Mouse (Mus musculus) liver, embryonic 12.5 days (tissue): ENCODE measurements at regions not wholly inside any gene's neighbourhood (a gene's known extent, or its start where the extent isn't known, plus 50 kb on each side); places are given as distances from the start of the nearest gene placed in this dataset.
A peak's percentile ranks its signal among the peaks of the same experiment; 100 is the strongest.

ENCODE experiments used
- ATAC-seq: fragments of 200-750 bp; cut with Nextera tagmentation; 2 replicates; pipeline ENCODE4 v1.8.0; 2017; ENCODE audit warnings: moderate number of reproducible peaks, mild to moderate bottlenecking, moderate library complexity
- H3K27ac ChIP-seq: fragments of 300-500 bp; sonication (generic); 2 replicates; pipeline ENCODE4 v1.5.1; 2016; ENCODE audit warnings: mild to moderate bottlenecking
- H3K27me3 ChIP-seq: fragments of 300-500 bp; sonication (generic); replicated peaks from 2 replicates; pipeline ENCODE4 v1.6.1; 2016; ENCODE audit warnings: mild to moderate bottlenecking, moderate library complexity
- H3K36me3 ChIP-seq: fragments of 300-500 bp; sonication (generic); 2 replicates; pipeline ENCODE4 v1.6.1; 2016; ENCODE audit warnings: mild to moderate bottlenecking, moderate library complexity
- H3K4me1 ChIP-seq: fragments of 300-500 bp; sonication (generic); 2 replicates; pipeline ENCODE4 v1.6.1; 2016
- H3K4me2 ChIP-seq: fragments of 300-500 bp; sonication (generic); 2 replicates; pipeline ENCODE4 v1.6.1; 2016; ENCODE audit warnings: mild to moderate bottlenecking, moderate library complexity
- H3K4me3 ChIP-seq: fragments of 300-500 bp; sonication (generic); 2 replicates; pipeline ENCODE4 v1.5.1; 2016; ENCODE audit warnings: mild to moderate bottlenecking, moderate library complexity
- H3K9ac ChIP-seq: fragments of 300-500 bp; sonication (generic); 2 replicates; pipeline ENCODE4 v1.6.1; 2016; ENCODE audit warnings: mild to moderate bottlenecking, moderate library complexity
- H3K9me3 ChIP-seq: fragments of 300-500 bp; sonication (generic); replicated peaks from 2 replicates; pipeline ENCODE4 v1.6.1; 2016; ENCODE audit warnings: mild to moderate bottlenecking, moderate library complexity
- WGBS: fragments of 180-500 bp; shearing (Covaris S2); methylation state at CpG from one replicate; pipeline ENCODE4 v1.1.7; 2016; ENCODE audit not compliant: insufficient replicate concordance; 5-methylcytosine and 5-hydroxymethylcytosine counted together

DNA sequence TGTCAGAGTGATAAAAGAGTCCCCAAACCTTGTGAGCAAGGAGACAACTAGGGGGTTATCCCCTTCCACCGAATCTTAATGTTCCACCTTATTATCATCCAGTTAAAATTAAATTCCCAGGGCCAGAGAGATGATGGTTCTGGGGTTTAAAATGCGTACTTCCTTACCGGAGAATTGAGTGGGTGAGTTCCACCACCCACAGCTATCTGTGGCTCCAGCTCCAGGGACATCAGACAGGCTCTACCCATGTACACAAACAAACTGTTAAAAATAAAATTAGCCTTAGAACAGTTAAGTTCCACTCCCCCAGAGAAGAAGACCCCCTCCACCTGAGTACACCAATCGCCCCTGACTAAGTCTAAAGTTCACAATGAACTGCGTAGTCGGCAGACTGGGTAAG is 52.0 kb upstream of the Mgat5 start:
- ATAC-seq: no peak
- no peaks in the 10 kb centered on the region for H3K4me1 ChIP-seq
- WGBS: 62% methylated on average over 6 of the region's 6 CpGs

DNA sequence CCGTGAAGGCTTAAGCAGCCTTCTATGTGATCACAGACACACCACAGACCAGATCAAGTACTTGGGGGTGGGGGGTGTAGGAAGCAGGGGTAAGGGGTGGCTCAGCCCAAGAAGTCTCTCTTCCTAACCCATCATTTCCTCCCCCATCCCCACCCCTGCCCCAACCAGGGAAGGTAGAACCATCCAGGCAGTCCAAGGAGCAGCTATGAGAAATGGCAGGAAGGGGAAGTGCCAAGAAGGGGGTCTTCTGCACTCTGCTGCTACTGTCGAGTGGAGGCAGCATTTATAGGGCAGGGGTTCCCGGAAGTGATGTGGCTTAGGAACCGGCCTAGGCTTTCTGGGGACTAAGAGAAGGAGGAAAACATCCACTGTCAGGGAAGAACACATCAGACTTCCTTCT is 69.3 kb upstream of the Mgat5 start:
- no peak overlapping the region for H3K4me2 ChIP-seq
- H3K4me3 ChIP-seq: no peak overlapping the region
- no peak overlapping the region for H3K9ac ChIP-seq
- H3K27me3 ChIP-seq: no peaks in the 10 kb centered on the region
- no peak overlapping the region for H3K27ac ChIP-seq
- ATAC-seq: no peak
- H3K36me3 ChIP-seq: no peaks in the 10 kb centered on the region
- H3K4me1 ChIP-seq: no peaks in the 10 kb centered on the region
- no peaks in the 10 kb centered on the region for H3K9me3 ChIP-seq
- 33% methylated on average over 4 of the region's 4 CpGs for WGBS

More for the DNA sequence above, 52.0 kb upstream of the Mgat5 start:
- Histone ChIP-seq H3K27ac (no peak overlapping the region), H3K4me3 (no peak overlapping the region), H3K9me3 (no peaks in the 10 kb centered on the region), H3K9ac (no peak overlapping the region), H3K4me2 (no peak overlapping the region), H3K27me3 (no peaks in the 10 kb centered on the region), H3K36me3 (no peaks in the 10 kb centered on the region)

DNA sequence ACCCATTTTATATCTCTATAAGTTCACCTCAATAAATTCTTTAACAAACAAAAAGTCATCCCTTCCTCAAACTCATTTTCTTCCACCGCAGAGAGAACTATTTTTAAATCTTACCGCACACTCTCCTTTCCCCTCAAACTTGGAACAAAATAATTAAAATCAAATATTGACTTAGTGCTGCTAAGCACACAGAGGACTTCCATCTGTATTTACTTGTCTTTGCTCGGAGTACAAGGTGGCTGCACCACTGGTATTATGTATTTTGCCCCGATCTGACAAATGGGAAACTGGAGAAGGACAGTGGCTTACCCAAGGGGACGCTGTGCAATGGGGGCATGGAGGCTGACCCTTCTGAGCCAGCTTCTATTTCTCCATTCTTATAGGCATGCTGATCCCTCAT is 72.9 kb upstream of the Mgat5 start:
- 0 out of 2 replicates have a peak, but pooled peaks cover 4% of the 10 kb centered on the region for H3K9me3 ChIP-seq
- no peaks in the 10 kb centered on the region for H3K36me3 ChIP-seq
- no peak overlapping the region for H3K27ac ChIP-seq
- H3K4me2 ChIP-seq: no peak overlapping the region
- no peak for ATAC-seq
- no peaks in the 10 kb centered on the region for H3K4me1 ChIP-seq
- no peak overlapping the region for H3K9ac ChIP-seq
- 64% methylated on average over 5 of the region's 5 CpGs for WGBS
- H3K27me3 ChIP-seq: no peaks in the 10 kb centered on the region
- no peak overlapping the region for H3K4me3 ChIP-seq

DNA sequence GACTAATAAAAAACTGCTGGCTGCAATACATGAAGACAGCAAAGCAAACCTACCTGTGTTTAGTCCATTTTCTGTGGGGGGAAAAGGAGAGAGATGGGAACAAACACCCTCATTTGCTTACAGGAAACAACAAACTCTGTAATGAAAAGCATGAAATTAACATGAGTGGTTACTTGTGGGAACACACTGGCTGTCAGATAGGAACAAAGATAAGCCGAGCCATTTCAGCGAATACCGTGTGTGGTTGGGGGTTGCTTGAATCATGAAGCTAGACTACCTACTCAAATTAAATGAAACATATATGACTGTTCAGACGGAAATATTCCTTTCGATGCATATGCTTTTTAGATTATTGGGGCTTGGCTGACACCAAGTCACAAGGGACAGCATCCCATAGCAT is 80.0 kb upstream of the Mgat5 start:
- WGBS: 75% methylated on average over 5 of the region's 5 CpGs
- no peak for ATAC-seq
- no peaks in the 10 kb centered on the region for H3K36me3 ChIP-seq
- 0 out of 2 replicates have a peak, but pooled peaks cover 4% of the 10 kb centered on the region for H3K9me3 ChIP-seq
- no peaks in the 10 kb centered on the region for H3K4me1 ChIP-seq
- H3K4me3 ChIP-seq: no peak overlapping the region
- H3K27ac ChIP-seq: no peak overlapping the region
- no peaks in the 10 kb centered on the region for H3K27me3 ChIP-seq
- H3K9ac ChIP-seq: no peak overlapping the region
- H3K4me2 ChIP-seq: no peak overlapping the region

DNA sequence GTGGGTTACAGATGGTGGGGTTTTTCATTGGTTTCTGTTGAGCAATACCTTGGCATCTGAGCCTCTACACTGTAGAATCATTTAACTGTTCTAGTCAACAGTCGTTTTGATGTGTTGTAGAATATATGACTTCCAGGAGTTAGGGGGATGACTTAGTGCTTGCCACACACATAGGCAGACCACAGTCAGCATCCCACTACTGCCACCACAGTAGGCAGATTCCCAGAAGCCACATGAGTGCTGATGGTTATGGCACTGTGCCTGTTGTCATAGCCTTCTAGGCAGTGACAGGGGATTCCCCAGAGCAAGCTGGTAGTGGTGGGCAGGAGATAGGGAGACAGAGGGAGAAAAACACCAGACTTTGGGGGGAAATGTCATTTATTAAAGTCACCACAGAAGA is 86.8 kb upstream of the Mgat5 start:
- Histone ChIP-seq H3K27me3 (no peaks in the 10 kb centered on the region), H3K27ac (no peak overlapping the region), H3K4me3 (no peak overlapping the region), H3K4me2 (no peak overlapping the region), H3K9ac (no peak overlapping the region), H3K9me3 (0 out of 2 replicates have a peak, but pooled peaks cover 6% of the 10 kb centered on the region), H3K36me3 (no peaks in the 10 kb centered on the region), H3K4me1 (no peaks in the 10 kb centered on the region)
- no peak for ATAC-seq
- WGBS: 48% methylated on average over 1 of the region's 1 CpGs

DNA sequence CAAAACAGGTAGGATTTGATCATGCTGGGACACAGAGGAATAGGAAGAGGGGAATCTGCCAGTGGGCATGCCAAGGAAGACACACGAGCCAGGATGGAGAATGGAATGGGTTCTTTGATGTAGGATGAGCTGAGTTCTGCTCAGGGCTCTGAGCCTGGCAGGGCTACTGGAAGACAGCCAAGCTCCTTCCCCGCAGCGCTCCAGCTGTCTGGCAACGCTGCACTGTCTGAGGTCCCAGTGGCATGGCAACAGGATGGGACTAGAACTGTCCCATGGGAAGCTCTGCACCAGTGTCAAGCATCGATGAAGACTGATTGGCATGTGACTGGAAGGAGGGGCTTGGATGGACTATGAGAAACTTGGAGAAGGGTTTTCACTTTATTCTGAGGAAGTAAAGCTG is 97.3 kb upstream of the Mgat5 start:
- ATAC-seq: no peak
- H3K4me1 ChIP-seq: no peaks in the 10 kb centered on the region
- no peak overlapping the region for H3K27ac ChIP-seq
- H3K36me3 ChIP-seq: no peaks in the 10 kb centered on the region
- 73% methylated on average over 5 of the region's 5 CpGs for WGBS
- no peaks in the 10 kb centered on the region for H3K27me3 ChIP-seq
- no peaks in the 10 kb centered on the region for H3K9me3 ChIP-seq
- no peak overlapping the region for H3K4me3 ChIP-seq
- no peak overlapping the region for H3K4me2 ChIP-seq
- no peak overlapping the region for H3K9ac ChIP-seq

DNA sequence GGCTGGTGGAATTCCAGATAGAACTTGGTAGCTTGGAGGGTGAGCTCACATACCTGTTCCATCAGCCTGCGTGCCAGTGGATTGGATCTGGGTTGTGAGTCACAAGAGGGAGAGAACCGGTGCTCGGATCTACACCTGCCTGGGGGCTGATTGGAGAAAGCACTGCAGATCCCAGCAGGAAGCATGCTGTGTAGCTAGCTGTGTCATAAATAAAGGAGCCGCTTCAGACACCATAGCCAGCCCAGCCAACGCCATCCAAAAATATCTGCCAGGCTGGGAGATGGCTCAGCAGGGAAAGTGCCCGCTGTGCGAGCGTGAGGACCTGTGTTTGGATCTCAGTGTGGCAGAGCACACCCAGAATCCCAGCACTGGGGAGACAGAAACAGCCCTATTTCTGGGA is 99.0 kb upstream of the Mgat5 start:
- WGBS: 71% methylated on average over 8 of the region's 8 CpGs
- Histone ChIP-seq H3K4me2 (no peak overlapping the region), H3K4me1 (no peaks in the 10 kb centered on the region), H3K9me3 (no peaks in the 10 kb centered on the region), H3K36me3 (no peaks in the 10 kb centered on the region), H3K27ac (no peak overlapping the region), H3K27me3 (no peaks in the 10 kb centered on the region), H3K9ac (no peak overlapping the region), H3K4me3 (no peak overlapping the region)
- no peak for ATAC-seq

DNA sequence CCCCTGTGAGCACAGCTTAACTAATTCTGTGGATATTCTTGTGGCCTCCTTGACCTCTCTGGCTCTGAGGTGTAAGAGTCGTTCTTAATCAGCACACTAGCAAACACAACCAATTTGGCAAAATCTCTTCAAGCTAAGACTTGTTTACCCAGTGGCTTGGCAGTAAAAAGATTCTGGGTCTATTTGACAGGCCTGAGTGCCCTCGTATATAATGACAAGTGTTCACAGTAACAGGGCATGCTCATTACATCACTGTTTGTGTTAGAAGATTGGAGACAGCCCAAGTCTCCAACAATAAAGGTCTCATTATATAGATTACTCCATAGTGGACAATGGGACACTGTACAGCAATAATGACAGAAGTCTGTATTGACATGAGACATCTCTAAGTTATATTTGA is 101.2 kb upstream of the Mgat5 start:
- Histone ChIP-seq H3K4me3 (no peak overlapping the region), H3K36me3 (no peaks in the 10 kb centered on the region), H3K9ac (no peak overlapping the region), H3K27me3 (no peaks in the 10 kb centered on the region), H3K9me3 (no peaks in the 10 kb centered on the region), H3K4me1 (no peaks in the 10 kb centered on the region), H3K27ac (no peak overlapping the region), H3K4me2 (no peak overlapping the region)
- 55% methylated on average over 2 of the region's 2 CpGs for WGBS
- ATAC-seq: no peak

DNA sequence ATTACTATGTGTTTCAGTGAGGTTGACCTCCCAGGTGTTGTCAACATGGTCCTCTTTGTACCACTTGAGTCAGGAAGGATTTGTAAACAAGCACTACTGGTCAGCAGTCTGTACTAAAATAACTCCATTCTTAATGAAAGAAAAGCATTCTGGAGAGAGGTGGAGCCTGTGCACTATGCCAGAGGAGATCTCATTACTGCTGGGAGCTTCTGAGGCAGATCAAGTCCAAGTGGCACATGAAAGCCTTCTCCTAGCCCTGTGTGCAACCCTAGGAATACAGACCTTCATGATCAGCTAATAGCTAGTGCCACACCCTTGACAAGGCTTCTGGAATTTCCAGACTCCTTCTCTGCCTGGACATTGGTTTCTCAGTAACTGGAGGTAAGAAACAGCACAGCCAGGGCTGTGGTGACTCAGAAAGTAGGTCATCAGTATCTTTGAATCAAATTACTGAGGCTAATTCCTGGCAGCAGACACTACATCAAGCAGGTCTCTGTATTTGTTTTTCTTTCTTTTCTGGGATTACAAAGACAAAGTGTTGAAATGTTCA is 105.9 kb upstream of the Mgat5 start:
- H3K27me3 ChIP-seq: no peaks in the 10 kb centered on the region
- no peak overlapping the region for H3K9ac ChIP-seq
- H3K27ac ChIP-seq: no peak overlapping the region
- no peak for ATAC-seq
- no peak overlapping the region for H3K4me2 ChIP-seq
- no peaks in the 10 kb centered on the region for H3K36me3 ChIP-seq
- H3K9me3 ChIP-seq: no peaks in the 10 kb centered on the region
- H3K4me3 ChIP-seq: no peak overlapping the region
- no peaks in the 10 kb centered on the region for H3K4me1 ChIP-seq

DNA sequence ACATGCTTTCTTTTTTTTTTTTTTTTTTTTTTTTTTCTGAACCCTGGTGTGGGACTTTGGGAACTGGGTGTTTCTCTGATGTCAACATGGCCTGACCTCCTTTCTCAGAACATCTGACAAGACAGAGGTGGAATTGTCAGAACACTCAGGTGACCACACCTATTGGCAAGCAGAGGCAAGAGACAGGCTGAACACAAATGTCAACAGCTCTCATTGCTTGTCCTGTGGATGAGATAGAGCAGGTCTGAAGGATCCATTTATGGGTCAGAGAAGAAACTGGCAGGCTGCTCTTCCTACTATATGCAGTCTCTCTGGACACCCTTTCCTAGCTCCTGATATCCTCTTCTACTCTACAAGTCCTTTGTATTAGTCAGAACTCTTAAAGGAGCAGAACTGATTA is 117.2 kb upstream of the Mgat5 start:
- no peak overlapping the region for H3K4me2 ChIP-seq
- no peak for ATAC-seq
- H3K27ac ChIP-seq: no peak overlapping the region
- no peaks in the 10 kb centered on the region for H3K4me1 ChIP-seq
- H3K36me3 ChIP-seq: no peaks in the 10 kb centered on the region
- no peaks in the 10 kb centered on the region for H3K9me3 ChIP-seq
- H3K9ac ChIP-seq: no peak overlapping the region
- no peaks in the 10 kb centered on the region for H3K27me3 ChIP-seq
- no peak overlapping the region for H3K4me3 ChIP-seq

DNA sequence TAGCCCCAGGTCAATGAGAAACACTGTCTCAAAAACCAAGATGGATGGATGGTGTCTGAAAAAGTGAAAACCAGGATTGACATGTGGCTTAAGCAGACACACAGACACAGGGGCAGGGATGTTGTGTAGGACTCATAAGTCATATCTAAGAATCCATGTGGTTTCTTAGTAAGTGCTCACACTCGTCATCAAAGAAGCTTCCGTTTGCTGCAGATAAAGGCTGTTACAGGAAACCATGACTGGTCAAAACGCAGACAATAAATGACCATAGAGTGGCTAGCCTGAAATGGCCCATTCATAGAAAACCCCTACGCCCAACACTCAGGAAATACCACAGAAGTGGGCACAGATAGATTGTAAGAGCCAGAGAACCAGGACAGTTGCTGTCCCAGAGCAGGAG is 118.8 kb upstream of the Mgat5 start:
- Histone ChIP-seq H3K27me3 (no peaks in the 10 kb centered on the region), H3K4me2 (no peak overlapping the region), H3K4me3 (no peak overlapping the region), H3K9me3 (no peaks in the 10 kb centered on the region), H3K27ac (no peak overlapping the region), H3K4me1 (no peaks in the 10 kb centered on the region), H3K36me3 (no peaks in the 10 kb centered on the region), H3K9ac (no peak overlapping the region)
- peak; percentile 40; the same call in 1 of the 2 replicates for ATAC-seq
- 17% methylated on average over 4 of the region's 4 CpGs for WGBS

DNA sequence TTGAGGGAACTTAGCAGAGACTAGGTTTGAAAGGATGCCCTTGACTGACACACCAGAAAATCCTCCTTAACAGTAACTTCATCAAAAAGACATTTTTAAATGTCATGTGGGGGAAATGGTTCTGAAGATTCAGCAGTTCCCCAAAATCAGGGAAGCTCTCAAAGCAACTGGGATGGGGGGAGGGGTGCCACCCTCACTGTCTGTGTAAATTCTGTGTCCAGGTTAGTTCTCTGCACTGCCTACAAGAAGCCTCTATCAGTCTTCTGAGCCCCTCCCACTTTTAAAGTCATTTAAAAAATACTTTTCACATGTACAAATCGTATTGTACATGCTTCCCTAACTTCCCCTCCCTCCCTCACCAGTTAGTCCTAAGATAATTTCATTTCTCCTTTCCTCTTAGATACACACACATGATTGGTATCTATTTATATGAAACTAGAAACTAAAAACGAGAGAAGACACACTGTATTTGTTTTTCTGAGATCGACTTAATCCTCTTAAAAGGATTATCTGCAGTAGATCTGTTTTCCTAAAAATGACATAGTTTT is 121.0 kb upstream of the Mgat5 start:
- Histone ChIP-seq H3K4me3 (no peak overlapping the region), H3K27ac (no peak overlapping the region), H3K36me3 (no peaks in the 10 kb centered on the region), H3K27me3 (no peaks in the 10 kb centered on the region), H3K4me2 (no peak overlapping the region), H3K9me3 (no peaks in the 10 kb centered on the region), H3K4me1 (no peaks in the 10 kb centered on the region), H3K9ac (no peak overlapping the region)
- ATAC-seq: no peak
- 45% methylated on average over 3 of the region's 3 CpGs for WGBS

DNA sequence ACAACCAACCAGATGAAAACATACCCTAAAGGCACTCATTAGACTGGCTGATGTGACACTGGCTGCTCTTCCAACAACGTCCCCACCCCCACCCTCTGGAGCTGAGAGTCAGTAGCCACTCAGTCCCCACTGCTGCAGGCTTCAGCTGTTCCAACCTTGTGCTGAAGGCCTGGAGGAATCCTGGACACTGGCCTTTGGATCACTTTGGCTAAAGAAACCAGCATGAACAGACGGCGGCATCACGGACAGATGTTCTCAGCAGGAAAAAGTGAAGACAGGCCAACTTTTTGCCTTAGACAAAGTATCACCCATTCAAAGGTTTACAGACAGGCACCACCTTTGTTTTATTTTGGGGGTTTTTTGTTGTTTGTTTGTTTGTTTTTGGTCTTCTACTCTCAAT is 125.8 kb upstream of the Mgat5 start:
- 79% methylated on average over 4 of the region's 4 CpGs for WGBS
- Histone ChIP-seq H3K4me3 (no peak overlapping the region), H3K36me3 (no peaks in the 10 kb centered on the region), H3K27me3 (no peaks in the 10 kb centered on the region), H3K9ac (no peak overlapping the region), H3K9me3 (no peaks in the 10 kb centered on the region), H3K4me1 (no peaks in the 10 kb centered on the region), H3K4me2 (no peak overlapping the region), H3K27ac (no peak overlapping the region)
- ATAC-seq: no peak
